Mouse (Mus musculus) thymus, postnatal 14 days (tissue): ENCODE measurements around the gene Frem2.

ENCODE experiments used
- DNase-seq: peaks from one replicate; pipeline ENCODE4 v3.0.0; 2021

Gene Frem2

DNA sequence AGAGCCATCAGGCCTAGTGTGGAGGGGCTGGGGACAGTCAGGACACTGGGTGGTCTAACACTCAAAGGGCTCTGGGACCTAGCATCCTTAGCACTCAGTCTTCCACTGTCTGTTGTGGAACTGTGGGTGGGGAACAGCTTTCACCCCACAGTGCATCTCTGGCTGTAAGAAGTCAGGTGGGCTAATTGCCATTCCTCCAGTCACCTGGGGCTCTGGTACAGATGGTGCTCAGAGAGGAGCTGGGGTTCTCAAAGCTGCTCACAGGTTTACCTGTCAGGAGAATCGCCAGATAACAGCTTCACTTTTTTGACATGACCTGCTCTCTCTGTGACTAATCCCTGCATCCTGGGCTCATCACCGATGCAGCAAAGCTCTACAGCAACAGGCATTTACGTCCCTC, 46.0 kb downstream of the Frem2 start:
- DNase-seq = no peak

DNA sequence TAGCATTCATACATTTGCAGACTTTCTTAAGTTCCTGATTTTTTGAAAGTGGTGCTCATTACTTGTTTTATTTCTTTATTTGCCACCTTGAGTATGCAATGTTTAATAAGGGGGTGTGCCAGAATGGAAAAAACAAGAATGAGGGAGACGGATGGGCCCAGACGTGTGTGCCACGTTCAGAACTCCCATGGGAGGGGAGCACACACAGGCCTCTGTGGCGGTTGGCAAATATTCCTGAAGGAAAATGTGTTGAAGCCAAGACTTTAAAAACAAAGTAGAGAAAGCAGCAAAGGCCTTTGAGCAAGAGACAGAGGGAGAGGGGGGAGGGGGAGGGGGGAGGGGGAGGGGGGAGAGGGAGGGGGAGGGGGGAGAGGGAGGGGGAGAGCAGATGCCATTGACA, 47.3 kb downstream of the Frem2 start:
- no peak for DNase-seq

DNA sequence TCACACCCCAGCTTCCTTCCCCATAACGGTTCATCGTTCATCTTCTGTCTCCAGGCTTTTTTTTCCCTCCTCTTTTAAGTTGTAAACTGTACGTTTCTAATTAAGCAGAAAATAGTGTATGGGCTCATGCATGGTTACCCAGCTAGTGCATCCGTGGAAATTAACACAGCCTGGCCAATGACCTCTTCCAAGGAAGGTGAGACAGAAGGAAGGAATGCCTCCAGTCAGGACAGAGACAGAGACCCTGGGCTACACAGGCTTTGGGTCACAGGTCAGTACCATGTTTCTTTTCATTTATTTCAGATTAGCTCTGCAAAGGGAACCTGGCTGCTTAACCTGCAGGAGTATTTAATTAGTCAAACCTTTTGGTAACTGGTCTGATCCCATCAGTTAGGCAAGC, 57.0 kb downstream of the Frem2 start:
- DNase-seq = no peak

DNA sequence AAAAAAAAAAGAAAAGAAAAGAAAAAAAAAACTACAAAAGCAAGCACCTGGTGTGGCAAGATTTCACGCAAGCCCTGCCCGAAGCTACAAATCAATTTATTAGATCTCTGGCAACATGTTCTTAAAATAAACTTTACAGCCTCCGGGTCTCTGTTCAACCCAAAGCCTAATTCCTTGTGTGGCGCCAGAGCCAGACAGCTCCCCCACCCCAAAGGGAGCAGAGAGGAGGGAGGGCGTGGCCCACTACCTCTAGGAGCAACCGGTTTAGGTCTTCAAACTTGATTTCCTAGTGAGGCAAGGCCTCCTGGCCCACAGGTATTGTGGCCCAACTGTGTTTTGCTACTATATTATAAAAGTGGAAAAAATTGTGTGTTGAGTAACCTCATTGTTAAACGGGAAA, 57.8 kb downstream of the Frem2 start:
- DNase-seq = no peak

DNA sequence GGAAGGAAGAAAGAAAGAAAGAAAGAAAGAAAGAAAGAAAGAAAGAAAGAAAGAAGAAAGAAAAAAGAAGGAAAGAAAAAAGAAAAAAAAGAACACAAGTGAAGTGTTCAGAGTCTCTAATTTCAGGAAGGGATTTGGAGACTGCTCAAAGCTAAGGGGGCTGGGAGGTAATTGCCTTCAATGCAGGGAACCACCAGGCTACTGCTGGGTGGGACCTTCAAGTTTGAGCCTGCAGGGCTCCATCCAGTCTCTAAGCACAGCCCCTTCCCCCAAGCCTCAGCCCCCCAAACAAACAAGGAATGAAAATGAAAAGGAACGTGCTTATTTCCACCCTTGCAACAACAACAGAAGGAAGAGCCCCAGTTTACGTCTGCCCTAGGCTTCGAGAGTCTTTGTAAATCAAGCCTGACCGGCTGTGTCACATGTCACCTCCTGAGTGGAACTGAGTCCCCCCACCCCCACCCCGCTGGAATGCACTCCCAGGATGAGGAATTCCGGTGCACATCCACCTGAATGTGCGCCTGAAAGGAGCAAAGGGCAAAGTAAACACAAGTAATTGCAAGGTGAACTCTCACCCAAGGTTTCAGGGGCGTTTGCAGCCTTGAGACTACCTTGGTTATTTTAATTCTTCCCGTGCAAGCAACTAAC, 58.9 kb downstream of the Frem2 start:
- no peak for DNase-seq

DNA sequence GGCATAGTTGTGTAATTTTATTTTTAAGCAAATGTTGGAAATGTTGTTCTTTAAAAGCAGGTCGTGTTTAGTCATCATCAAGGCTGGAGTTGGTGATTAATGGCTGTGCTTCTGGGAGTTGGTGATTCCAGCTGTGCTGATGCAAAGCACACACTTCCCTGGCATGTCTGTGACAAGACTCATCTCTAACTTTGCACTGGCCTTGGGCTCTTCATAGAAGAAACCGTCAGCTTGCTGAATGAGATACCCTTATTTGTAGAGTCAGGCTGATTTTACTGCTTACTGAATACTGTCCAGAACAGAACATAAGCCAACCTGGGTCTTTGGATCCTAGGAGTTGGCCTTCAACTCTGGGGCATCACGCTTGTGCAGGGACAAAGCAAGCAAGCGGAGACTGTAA, 62.7 kb downstream of the Frem2 start:
- no peak for DNase-seq

DNA sequence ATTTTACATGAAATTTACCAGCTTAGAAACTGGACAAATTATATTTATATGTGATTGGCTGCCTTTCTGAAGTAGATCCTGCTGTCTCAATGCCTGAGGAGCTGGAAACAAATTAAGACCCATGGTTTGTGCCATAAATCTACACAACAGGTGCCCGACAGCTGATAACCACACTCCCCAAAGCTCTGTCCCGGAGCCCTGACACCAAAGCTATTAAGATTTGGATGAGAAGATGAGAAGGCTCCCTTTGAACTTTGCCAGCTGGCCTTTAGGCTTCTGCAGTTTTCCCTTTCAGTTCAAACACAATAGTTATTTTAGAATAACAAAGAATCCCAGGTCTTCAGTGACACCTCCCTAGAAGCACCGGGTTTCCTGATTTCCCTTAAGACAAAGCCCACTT, 63.4 kb downstream of the Frem2 start:
- no peak for DNase-seq

DNA sequence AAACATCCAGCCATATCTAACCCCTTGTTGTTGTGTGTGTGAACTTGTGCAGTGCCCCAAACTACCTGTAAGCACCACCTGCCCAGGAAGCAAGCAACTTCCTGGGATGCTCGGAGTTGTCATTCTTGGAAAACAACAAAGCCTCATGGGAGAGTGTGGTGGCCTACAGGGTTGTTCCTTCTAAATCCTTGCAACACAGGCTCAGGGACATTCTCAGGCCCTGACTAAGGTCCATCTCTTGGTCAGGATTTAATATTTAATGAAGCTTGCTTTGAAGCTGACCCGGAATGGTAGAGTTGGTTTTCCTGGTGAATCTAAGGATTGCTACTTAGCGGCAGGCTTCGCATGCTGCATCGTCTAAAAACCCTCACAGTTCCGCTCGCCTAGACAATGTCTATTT, 65.1 kb downstream of the Frem2 start:
- no peak for DNase-seq

DNA sequence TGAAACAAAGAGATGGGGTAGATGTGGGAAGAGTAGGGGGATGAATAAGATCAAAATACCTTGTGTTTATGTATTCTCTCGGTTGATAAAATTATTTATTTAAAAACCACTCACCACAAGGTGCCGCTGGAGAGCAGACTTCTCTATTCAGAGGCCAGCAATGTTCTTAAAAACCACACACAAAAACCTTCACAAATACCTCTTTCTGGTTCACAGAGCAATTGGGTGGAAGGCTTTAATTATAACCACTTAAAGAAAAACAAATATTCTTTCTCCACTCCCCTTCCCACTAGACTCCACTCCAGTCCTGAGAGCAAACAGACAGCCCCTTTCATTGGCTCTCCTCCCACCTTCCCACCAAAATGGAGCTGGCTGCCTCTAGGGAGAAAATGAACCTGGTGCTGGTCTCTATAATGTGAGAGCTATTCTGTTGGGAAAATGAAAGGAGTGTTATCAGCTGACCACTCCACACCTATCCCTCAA, 67.0 kb downstream of the Frem2 start:
- peak; percentile 24 for DNase-seq

DNA sequence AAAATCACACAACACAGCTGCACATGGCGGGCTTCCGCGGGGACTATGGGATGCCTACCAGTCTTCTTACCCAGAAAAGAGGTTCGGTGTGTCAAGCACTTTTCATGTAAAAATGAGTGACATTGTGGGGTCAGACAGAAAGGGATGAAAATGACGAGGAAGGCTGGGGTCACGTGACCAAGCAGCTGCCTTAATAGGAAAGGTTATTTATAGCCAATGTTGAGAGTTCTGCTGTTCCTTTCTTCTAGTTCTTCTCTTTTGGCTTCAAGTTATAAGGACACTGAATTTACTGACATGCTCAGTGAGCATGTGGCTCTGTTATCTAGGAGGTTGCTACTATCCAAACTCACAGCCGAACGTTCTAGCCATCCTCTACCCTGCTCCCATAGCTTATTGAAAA, 73.9 kb downstream of the Frem2 start:
- no peak for DNase-seq

DNA sequence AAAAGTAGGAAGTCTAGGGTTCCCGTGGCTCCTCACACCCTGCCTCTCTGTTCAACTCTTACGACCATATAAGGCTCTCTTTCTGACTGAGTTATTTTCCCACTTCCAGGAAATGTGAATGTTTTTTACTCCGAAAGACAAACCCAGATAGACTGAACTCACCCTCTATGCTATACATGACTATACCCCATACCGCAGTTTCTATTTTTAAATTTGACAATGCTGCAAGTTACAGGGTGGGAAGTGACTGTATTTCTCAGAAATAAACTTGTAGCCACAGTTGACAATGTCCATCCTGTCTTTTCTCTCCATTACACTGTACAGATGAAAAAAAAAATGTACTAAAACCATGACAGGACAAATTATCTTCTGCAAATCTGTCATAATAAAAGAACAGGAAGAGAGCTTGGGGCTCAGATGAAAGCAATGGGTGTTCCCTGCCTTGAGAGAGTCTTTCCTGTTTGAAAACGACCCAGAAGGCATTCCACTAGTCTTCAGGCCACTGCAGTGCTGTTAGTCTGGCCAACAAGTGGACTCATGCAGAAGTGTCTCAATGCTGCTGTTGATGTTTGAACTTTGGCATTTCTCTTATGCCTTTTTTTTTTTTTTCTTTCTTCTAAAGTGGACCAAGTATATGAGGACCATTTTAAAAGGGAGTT, 76.4 kb downstream of the Frem2 start:
- no peak for DNase-seq

DNA sequence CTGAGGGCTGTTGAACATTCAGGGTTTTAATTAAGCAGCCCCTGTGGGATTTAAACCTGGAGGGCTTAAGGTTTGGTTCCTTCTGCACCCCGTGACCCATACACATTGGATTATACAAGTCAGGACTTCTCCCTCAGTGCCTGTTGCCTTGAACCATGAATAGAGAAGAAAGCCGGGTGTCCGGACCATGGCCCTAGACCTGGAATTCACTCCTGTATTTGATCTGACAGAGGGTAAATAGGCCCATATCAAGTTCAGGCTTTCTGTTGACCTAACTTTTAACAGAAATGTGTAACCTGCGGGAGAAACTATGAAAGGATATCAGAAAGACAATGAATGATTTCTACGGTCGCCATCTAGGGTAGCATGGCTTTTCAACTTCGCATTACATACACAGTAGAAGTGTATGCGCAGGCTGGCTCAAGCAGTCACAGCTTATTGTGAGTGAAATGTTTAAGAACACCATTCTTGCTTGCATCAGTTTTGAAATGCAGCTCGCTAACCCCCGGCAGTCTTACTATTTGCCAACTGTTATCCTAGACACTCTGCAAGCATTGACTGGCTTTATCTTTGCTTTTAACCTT, 77.9 kb downstream of the Frem2 start:
- no peak for DNase-seq

DNA sequence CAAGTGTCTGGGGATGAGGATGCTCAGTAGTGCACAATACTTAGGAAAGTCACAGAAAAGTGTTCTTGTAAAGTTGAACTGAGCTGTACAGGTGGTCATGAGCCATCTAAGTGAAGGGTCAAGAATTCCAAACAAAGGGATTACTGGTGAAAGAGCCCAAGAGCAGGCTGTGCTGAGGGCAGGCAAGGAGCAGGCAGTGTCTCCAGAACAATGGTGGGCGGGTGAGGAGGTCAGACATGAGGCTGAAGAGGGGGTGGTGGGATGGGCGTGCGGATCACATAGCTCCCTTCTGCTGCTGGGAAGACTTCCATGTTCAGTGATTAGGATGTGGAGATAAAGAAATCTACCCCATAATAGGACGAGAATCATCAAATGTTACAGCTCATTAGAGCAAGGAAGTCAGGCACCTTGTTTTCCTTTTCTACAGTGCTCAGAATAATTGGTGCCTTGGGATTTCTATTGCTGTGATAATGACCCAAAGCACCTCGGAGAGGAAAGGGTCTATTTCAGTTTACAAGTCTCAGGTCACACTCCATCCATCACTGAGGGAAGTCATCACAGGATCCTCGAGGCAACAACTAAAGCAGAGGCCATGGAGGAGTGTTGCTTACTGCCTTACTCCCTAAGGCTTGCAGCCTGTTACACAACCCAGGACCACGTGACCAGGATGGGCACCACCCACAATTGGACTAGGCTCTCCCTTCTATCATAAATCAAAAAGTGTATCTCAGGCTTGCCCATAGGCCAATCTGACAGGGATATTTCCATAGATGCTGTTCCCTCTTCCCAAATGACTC, 80.6 kb downstream of the Frem2 start:
- DNase-seq = no peak

DNA sequence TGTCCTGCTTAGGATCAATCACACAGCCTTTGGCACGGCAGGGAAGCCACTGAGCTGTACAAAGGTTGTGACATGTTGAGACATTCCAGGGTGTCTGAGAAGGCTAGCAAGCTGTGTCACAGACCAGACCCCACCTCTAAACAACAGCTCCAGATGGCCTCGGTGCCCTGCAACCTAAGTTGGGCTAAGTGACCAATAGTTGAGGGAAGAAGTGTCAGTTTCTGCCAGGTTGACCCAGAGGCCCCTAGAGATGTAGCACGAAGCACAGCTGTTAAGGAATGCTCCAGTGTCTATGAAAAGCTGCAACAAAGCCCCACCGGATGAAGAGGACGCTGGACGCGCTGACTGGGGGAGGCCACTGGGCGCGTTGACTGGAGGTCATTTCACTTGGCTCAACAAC, 83.0 kb downstream of the Frem2 start:
- DNase-seq = no peak

DNA sequence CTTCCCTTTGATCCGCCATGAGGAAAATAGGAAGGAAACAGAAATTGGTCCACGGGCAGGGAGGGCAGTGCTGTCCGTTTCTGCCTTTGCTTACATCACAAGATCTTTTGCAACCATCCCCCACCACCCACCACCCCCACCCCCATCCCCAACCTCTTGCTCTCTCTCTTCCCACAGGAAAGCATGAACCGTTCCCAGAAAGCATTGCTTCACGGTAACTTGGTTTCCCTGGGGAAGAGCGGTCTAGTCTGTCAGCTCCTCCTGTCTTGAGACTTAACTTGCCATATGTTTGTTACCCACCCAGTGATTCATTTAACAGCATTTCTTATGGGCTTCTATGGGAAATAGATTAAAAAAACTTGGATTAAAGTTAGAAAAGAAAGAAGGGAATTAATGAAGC, 85.5 kb downstream of the Frem2 start:
- DNase-seq = no peak

DNA sequence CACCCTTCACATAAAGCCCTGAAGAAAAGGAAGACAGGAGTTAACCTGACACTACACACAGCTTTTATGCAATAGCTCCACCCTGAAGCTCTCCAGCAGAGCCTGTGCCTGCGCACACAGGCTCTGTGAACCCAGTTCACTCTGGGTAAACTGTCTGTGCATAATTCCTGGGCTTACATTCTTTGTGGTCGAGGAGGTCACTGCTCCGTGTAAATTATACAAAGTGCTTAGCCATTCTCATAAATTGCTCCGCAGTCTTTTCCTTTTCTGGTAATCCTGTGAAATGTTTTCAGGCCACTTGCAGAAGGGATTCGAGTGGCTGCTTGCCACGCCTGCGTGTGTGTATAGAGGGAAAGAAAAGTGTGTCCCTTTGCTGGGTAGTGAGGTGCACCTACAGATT, 92.6 kb downstream of the Frem2 start:
- DNase-seq = no peak

DNA sequence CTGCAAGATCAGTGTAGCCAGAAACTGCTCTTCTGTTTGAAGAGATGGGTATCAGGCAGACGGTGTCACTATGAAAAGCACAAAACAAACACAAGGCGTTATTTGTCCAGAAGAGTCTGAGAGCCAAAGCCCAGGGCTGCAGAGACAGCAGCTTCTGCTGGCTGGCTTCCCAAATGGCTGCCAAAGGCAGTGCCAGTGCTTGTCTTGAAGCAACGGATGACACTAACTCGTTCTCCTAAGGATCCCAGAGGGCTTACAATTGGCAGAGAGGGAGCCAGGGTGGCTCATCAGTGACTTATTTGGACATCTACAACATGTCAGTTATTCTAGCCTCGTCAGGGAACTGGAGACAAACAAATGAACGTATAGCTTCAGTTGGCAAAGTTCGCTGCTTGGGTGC, 93.4 kb downstream of the Frem2 start:
- DNase-seq = no peak

DNA sequence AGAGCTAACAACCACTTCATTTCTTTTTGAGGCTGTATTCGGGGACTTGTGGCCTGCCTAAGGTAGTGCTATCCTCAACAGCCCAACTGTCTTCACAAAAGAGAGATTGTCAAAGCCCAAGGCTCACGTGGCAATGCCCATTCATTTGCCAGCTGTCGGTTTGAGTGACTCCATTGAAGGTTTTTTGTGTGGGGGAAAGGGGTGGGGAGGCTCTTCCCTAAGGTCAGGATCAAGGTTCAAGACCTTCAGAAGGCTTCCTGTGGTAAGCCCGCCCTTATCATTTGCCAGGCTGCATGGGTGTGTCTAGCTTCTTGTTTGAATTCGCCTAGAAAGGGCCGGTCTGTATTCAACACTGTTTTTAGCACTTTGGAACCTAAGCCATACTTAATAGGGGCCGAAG, 95.3 kb downstream of the Frem2 start:
- DNase-seq = no peak

DNA sequence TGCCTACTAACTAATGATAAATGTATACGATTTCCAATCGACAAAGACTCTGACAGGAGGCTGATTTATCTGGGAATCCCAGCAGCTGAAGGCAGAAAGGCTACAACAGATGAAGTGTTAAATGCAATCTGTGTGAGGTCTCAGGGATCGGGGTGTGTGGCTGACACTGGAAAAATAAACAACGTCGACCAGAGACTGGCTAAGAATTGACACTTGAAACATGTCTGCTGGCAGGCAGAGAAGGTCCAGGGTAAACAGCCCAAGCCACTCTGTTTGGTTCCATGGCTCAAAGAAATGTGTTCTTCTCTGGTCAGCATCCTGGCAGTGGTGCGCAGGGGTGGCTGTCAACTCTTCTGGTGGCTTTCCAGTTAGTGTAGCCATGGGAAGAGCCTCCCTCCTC, 98.1 kb downstream of the Frem2 start:
- no peak for DNase-seq

DNA sequence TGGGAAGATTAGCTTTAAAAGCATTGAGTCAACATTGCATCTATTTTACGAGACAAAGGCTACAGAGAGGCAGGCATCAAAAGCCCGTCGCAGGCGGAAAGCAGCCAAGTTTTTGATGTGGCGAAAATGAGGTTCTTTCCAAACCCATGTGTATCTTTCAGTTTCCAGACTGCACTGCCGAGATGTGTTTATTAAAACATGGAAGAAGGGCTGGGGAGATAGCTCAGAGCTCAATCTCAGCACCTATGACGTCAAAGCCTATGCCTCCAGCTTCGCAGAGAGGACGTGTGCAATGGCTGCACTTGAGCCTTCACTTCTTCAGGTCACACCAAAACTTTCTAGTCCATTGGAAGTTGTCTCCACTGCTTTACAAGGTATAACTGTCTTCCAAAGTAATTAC, 98.9 kb downstream of the Frem2 start:
- no peak for DNase-seq

DNA sequence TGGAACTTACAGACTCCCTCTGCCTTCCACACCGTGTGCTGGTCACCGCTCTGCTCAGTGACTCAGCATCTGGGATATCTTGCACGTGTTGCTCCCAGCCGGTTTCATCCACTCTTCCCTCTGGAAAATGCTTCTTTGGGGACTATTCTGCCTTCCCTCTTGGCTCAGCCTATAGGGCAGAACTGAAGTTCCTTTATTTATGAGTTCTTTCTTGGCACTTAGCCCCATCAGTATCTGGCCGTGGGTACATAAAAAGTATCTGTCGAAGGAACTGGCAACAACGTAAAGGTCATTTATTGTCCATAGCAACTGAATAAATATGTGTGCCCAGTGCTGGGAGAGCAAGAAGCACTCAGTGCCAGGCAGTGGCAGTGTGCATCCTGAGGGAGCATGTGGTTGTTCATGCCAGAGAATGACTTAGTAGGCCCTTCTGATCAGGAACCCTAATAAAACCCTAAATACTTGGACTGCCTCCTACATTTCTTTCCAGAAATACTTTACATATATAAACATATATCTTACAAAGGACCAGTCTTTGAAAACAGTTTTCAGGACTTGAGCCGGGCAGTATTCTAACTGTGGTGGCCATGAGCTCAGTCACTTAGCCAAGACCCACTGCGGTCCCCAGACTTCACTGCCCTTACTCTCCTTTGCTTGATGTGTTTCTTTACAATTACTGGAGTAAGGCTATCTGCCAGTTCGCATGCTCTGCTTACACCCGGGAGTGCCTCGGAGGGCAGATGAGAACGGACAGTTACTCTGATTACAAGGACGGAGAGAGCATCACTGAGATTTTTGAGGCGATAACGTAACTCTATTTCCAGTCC, 99.6 kb downstream of the Frem2 start:
- no peak for DNase-seq

DNA sequence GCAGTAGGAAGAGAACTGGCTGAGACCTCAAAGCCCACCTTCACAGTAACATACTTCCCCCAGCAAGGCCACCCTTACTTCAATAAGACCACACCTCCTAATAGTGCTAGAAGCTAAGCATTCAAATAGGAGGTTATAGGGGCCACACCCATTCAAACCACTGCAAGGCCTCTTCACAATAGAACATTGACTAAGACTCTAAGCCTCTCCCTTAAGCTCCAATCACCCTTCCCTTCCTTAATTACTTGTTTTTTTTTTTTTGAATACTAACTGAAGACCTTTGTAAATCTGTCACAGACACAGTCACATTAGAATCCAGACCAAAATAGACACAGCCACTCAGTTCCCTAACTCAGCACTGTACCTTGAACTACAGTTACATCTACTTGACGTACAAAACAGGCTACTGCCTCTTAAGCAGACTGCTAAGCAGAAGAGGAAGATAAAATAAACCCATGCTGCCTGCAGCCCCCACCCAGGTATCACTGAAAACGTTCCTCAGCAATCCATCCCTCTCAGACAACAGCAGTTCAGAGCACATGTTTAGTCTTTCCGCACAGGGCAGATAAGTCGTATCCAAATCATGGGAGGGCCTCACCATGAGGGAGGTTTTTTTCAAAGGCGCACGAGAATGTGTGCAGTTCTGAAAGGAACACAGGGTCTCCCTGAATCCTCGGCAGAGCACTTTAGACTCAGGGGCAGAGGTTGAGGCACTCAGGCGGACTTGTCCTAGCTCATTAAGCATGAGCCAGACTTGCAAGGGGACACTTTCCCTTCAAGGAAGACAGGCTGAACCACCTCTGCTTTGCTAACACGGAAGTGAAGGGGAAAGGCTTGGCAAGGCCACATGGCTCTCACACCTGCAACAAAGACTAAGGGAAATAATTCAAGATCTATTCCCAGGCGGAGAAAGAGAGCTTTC, 101.9 kb downstream of the Frem2 start:
- no peak for DNase-seq
